12 mouse cellular contexts compared by ENCODE assay signal in genomic region chr6:90486176-90486921, GRCm38 (mm10). TPM values are rescaled to one million over a fixed set of nuclear protein-coding genes. Genes with fewer than 3 reads are reported as not detected.
DNase-seq lines count a peak whose midpoint lies in the region; ATAC-seq and TF ChIP-seq lines count a peak whose summit lies in the region.
"Had no signal": no experiment of that assay in that cellular context is flagged by ENCODE, and none has a peak within 500 bp of the region (broad histone marks: within the 10 kb centered on the region; RNA-seq: fewer than 3 reads in every experiment).

Gene Aldh1l1, plus strand, starts transcription at chr6:90486427.

- H3K27ac ChIP-seq in gastrocnemius, adult 2 months = peak within 1 kb of the TSS; percentile 68; the same call in 1 of the 2 replicates
- no peak within 1 kb of the TSS for H3K27ac ChIP-seq in stomach, embryonic 15.5 days
- no peak within 1 kb of the TSS for H3K27ac ChIP-seq in stomach, postnatal 0 days (replicated peaks)
- H3K27ac ChIP-seq in stomach, embryonic 16.5 days (ENCODE audit: low read length) = no peak within 1 kb of the TSS
- H3K27ac ChIP-seq: embryonic facial prominence, embryonic 15.5 days; limb, embryonic 15.5 days had no signal

- H3K4me1 ChIP-seq in stomach, embryonic 15.5 days = no peaks in the 10 kb centered on the region
- H3K4me1 ChIP-seq in stomach, postnatal 0 days (replicated peaks; ENCODE audit: control insufficient read depth, insufficient read depth) = no peaks in the 10 kb centered on the region
- no peaks in the 10 kb centered on the region for H3K4me1 ChIP-seq in stomach, embryonic 16.5 days (ENCODE audit: control insufficient read depth, insufficient read depth, low read length)

- DNase-seq in gastrocnemius, adult 2 months = no peak
- DNase-seq in gastrocnemius, postnatal 4 days (ENCODE audit: low spot score in 2 of 2) = no peak
- DNase-seq in stomach, postnatal 0 days (ENCODE audit: low spot score) = no peak
- DNase-seq in large intestine, adult 2 months (ENCODE audit: low read depth, low spot score) = no peak
- no peak for DNase-seq in retina, postnatal 1 day
- no peak for DNase-seq in gastrocnemius, postnatal 14 days

- H3K4me3 ChIP-seq in gastrocnemius, adult 2 months = no peak within 1 kb of the TSS
- H3K4me3 ChIP-seq in stomach, embryonic 15.5 days (replicated peaks) = no peak within 1 kb of the TSS
- no peak within 1 kb of the TSS for H3K4me3 ChIP-seq in stomach, postnatal 0 days (ENCODE audit: low read depth, low read length)
- no peak within 1 kb of the TSS for H3K4me3 ChIP-seq in stomach, embryonic 16.5 days (replicated peaks; ENCODE audit: low read length)
- H3K4me3 ChIP-seq: embryonic facial prominence, embryonic 15.5 days; limb, embryonic 15.5 days; myocyte had no signal

- intact Hi-C loops in gastrocnemius, adult 2 months (cut with DNase I) = no loop called here
- intact Hi-C loops in gastrocnemius, postnatal 14 days (cut with DNase I; ENCODE audit: low total_unique reads) = no loop called here

- no peak for ATAC-seq in stomach, embryonic 15.5 days (ENCODE audit: insufficient read depth, low FRiP score, low read depth)
- ATAC-seq in stomach, postnatal 0 days (ENCODE audit: low FRiP score, low TSS enrichment) = no peak
- no peak for ATAC-seq in stomach, embryonic 16.5 days (ENCODE audit: insufficient read depth, low FRiP score)
- ATAC-seq: CD4-positive, CD25-positive, alpha-beta regulatory T cell, adult 4 months had no signal

- H3K27me3 ChIP-seq in stomach, embryonic 15.5 days (replicated peaks) = no peaks in the 10 kb centered on the region
- no peaks in the 10 kb centered on the region for H3K27me3 ChIP-seq in stomach, postnatal 0 days (ENCODE audit: control insufficient read depth, insufficient read depth, low read length)
- no peaks in the 10 kb centered on the region for H3K27me3 ChIP-seq in stomach, embryonic 16.5 days (ENCODE audit: control insufficient read depth, insufficient read depth, low read length)
- H3K27me3 ChIP-seq: embryonic facial prominence, embryonic 15.5 days had no signal

- H3K9me3 ChIP-seq in stomach, embryonic 15.5 days = no peaks in the 10 kb centered on the region
- no peaks in the 10 kb centered on the region for H3K9me3 ChIP-seq in stomach, postnatal 0 days (ENCODE audit: control insufficient read depth, low read length)
- no peaks in the 10 kb centered on the region for H3K9me3 ChIP-seq in stomach, embryonic 16.5 days (replicated peaks; ENCODE audit: control insufficient read depth, low read length)
- H3K9me3 ChIP-seq: embryonic facial prominence, embryonic 15.5 days; limb, embryonic 15.5 days had no signal

- H3K9ac ChIP-seq in stomach, embryonic 15.5 days = no peak within 1 kb of the TSS
- H3K9ac ChIP-seq in stomach, postnatal 0 days (ENCODE audit: low read length) = no peak within 1 kb of the TSS
- no peak within 1 kb of the TSS for H3K9ac ChIP-seq in stomach, embryonic 16.5 days (ENCODE audit: low read length)
- H3K9ac ChIP-seq: embryonic facial prominence, embryonic 15.5 days; limb, embryonic 15.5 days had no signal

- no peak within 1 kb of the TSS for H3K4me2 ChIP-seq in stomach, embryonic 15.5 days
- no peak within 1 kb of the TSS for H3K4me2 ChIP-seq in stomach, postnatal 0 days (replicated peaks; ENCODE audit: low read depth)
- H3K4me2 ChIP-seq in stomach, embryonic 16.5 days (ENCODE audit: low read depth, low read length) = no peak within 1 kb of the TSS
- H3K4me2 ChIP-seq: embryonic facial prominence, embryonic 15.5 days; limb, embryonic 15.5 days had no signal

- no peak for TF ChIP-seq CTCF in gastrocnemius, adult 2 months (IDR thresholded peaks at IDR 0.05)
- TF ChIP-seq CTCF in stomach, postnatal 0 days (IDR thresholded peaks at IDR 0.05; ENCODE audit: low read depth) = no peak

- TF ChIP-seq EP300 in stomach, postnatal 0 days (optimal IDR thresholded peaks at IDR 0.05) = no peak

- WGBS in stomach, embryonic 15.5 days = 77% methylated on average over 12 of the region's 12 CpGs
- 66% methylated on average over 12 of the region's 12 CpGs for WGBS in stomach, postnatal 0 days
- WGBS in large intestine, adult 2 months = 63% methylated on average over 12 of the region's 12 CpGs
- WGBS in stomach, embryonic 16.5 days = 70% methylated on average over 12 of the region's 12 CpGs

- no peaks in the 10 kb centered on the region for H3K36me3 ChIP-seq in stomach, embryonic 15.5 days
- no peaks in the 10 kb centered on the region for H3K36me3 ChIP-seq in stomach, postnatal 0 days (ENCODE audit: control insufficient read depth, insufficient read depth, low read length)
- H3K36me3 ChIP-seq in stomach, embryonic 16.5 days (ENCODE audit: control insufficient read depth, insufficient read depth, low read length) = no peaks in the 10 kb centered on the region
- H3K36me3 ChIP-seq: embryonic facial prominence, embryonic 15.5 days; limb, embryonic 15.5 days had no signal

RNA-seq across cellular contexts. Expression of gene Aldh1l1, which starts in this region (rescaled TPM):
- 1 to 10 TPM; 3.6 to 5.3 TPM for total RNA-seq in gastrocnemius, adult 2 months (2021)
- 1 to 10 TPM; 2.2 to 2.9 TPM for total RNA-seq in gastrocnemius, postnatal 4 days (2021)
- 10.1 and 10.5 TPM in 2 replicates for polyA plus RNA-seq in stomach, embryonic 15.5 days (2015; fragmentation: Nextera tagmentation; extraction: Ambion mirVana)
- polyA plus RNA-seq in stomach, postnatal 0 days (2015; fragmentation: Nextera tagmentation; extraction: Ambion mirVana) = 6.6 and 7.6 TPM in 2 replicates
- 70.1 and 86.7 TPM in 2 replicates for polyA plus RNA-seq in large intestine, adult 2 months (2012; rRNA removed)
- 13.1 and 14.9 TPM in 2 replicates for polyA plus RNA-seq in stomach, embryonic 16.5 days (2015; fragmentation: Nextera tagmentation; extraction: Ambion mirVana)
- total RNA-seq in gastrocnemius, postnatal 14 days (2021) = 1 to 10 TPM; 3.0 to 6.8 TPM
